Mouse (Mus musculus): ENCODE measurements at regions not wholly inside any gene's neighbourhood (a gene's known extent, or its start where the extent isn't known, plus 50 kb on each side); places are given as distances from the start of the nearest gene placed in this dataset.

DNA sequence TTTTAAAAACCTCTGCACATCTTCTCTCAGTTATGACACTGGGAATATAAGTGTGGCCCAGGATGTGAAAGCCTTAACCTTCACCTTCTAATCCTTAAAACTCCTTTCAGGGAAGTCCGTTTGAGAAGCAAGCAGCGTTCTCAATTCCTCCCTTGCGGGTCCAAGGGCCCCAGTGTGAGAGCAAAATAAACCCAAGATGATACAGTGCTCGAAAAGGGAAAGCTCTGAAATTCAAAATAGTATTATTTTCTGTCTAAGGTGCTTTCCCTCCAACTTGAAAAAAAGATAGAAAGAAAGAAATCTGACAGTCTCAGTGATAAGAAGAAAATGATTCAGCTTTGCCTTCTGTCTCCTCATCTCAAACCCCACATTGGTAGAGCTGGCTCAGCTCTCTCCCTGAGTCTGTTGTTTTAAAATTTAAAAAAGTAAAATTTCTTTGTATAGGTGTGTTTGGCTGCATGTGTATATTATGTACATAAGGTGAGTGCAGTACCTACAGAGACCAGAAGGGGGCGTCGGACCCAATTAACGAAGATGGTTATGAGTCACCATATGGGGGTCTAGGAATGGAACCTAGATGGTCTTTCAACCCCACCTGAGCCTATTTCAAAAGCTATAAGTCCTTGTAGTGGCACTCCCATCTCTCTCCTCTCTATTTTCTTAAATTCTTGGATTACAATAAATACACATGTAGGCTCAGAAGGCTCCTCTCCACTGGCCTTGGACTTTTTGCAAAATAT, 222.3 kb upstream of the Spdye4c start:
- DNase-seq (ENCODE audit: low spot score): no peak

DNA sequence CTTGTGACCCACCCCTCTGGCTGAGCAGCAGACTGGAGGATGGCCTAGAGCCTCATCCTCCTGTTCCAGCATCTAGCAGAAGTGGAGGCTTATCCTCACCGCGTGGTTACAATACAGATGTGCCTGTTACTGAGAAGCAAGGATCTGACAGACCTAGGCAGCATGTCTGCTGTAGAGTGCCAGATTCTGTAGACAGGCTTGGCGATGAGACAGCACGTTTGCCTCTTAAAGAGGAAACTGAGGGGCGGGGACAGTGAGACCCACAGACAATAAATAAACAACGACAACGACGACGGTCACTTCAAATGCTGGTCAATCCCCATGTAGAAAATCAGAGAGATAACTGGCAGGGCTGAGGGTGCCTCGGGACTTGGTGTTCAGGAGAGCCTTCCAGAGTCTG, 220.2 kb upstream of the Spdye4c start:
- DNase-seq (ENCODE audit: low spot score): no peak

DNA sequence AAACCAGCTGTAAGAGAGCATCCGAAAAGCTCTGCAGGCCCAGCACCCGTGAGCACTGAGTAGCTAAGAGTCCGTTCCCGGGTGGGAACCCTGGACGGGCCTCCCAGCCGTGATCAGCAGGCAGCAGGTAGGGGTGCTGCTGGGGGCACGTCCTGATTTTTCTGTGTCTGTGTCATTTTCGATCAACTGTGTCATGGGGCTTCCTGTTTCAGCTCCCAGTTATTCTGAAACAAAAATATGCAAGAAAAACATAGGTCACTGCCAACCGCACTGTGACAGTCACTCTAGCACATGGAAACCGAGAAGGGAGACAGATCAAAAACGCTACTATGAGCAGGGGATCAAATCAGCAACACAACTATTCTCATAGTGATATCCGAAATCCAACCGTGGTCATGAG, 218.8 kb upstream of the Spdye4c start:
- DNase-seq (ENCODE audit: low spot score): no peak

DNA sequence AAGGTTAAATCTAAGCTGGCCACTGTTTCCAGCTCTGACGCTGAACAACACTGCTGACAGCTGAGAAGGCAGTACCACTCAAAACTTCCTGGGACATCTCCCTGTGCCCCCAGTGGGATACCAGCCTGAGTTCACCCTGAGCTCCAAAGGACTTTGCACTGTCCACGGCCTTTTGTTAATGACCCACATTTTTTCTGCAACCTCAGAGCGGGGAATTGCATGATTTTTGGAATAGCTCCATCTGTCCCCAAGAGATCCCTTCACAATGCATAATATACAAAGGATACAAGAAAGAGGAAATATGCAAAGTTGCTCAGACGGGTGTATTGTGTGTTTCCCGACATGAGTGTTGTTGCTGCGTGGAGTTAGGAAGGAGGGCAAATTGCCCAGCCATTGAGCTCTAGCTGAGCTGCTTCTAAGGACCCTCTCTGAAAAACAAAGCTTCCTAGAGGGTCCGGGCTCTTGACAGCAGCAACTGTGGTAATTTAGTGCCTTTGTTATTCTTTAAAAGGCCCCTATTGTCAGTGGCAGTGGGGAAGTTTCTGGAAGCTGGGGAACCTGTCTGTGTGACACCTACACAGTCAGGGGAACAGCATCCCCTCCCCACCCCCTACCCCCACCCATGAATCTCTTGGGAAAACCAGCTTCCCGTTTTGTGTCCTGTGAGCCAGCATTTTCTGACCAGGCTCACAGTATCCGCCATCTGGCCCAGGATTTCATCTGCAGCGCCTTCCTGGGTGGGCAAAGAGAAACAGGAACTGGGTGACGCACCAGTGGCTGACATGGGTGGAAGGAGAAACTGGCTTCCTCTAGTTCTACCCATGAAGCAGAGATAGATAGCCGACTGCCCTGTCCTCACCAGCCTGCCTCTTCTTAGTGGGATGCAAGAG, 217.4 kb upstream of the Spdye4c start:
- DNase-seq (ENCODE audit: low spot score): peak; percentile 57

DNA sequence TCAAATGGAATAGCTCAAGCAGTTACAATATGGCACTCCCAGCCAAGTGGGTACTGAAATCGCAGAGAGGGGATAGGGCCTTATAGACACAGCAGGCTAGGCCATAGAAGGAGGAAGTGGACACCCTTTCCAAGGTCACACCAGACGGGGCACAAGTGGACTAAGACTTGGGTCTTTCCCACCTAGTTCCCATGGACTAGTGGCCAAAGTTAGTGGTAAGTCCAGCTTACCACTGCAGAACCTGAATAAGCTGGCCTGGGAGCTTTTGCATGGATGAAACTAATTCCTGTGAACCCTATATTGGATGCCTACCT, 216.8 kb upstream of the Spdye4c start:
- no peak for DNase-seq (ENCODE audit: low spot score)

DNA sequence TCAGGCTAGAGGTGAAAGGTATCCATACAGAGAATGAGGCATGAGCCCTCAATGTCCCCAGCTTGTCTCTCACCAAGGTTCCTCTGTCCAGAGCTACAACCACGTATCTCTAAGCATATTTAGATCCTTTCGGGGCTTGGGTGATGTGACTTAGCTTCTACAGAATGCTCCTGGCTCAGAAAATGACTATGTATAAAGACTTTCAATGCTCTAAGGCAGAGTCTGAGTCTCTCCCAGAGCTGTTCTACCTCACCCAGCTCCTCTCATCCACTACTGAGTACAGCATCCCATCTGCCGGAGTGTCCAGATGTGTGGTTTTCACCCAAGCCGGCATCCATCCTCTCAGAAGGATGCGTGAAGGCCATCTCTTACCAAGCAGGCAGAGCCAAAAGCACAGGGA, 216.1 kb upstream of the Spdye4c start:
- no peak for DNase-seq (ENCODE audit: low spot score)

DNA sequence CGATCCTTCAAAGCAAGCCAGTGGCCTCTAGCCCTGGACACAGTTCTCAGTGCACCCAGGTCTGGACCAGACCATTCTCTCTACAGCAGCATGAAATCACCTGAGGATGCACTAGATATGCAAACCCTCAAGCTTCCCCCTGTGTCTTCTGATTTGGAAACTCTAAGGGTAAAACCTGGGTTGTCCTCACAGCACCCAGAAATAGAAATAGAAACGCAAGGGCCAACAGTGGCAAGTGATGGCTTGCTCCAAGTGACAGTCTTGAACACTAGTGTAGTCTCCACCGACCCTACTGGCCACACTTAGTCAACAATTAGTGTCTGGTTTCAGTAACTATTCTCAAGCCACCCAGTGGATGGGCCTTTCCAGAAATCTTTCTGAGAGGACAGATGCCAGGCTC, 215.2 kb upstream of the Spdye4c start:
- no peak for DNase-seq (ENCODE audit: low spot score)

DNA sequence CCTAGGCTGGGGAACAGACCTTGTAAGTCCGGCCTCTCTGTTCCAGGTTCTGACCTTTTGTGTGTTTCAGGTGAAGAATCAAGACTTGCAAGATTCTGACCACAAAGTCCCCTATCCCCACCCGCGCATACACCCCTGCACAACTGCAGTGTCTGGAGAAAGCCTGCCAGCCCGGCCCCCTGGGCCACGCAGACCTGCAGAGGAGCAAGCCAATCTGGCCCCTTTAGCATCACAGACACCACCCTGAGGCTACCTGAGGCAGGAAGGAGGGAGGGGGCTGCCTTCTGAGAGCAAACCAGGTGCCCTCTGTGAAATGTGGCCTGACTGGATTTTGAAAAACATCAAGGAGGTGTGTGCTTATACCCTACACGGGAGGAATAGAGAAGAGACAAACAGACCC, 213.8 kb upstream of the Spdye4c start:
- DNase-seq (ENCODE audit: low spot score): no peak

DNA sequence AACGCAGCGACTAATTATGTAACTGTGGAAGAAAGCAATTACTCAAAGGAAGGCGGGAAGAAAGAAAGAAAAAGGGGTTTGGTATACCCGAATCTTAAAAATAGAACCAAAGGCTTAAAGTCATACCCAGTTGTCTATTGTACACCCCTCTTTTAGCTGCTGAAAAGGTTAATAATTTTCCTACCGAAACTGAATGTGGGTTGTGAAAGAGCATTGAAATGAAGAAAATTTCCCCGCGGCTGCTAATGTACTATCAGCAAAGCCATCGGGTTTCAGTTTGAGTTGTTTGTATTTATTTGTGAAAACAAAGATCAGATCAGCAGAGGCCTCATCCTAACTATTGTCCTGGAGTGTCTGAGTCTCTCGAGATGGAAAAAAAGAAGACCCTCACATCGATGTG, 213.3 kb upstream of the Spdye4c start:
- DNase-seq (ENCODE audit: low spot score): no peak

DNA sequence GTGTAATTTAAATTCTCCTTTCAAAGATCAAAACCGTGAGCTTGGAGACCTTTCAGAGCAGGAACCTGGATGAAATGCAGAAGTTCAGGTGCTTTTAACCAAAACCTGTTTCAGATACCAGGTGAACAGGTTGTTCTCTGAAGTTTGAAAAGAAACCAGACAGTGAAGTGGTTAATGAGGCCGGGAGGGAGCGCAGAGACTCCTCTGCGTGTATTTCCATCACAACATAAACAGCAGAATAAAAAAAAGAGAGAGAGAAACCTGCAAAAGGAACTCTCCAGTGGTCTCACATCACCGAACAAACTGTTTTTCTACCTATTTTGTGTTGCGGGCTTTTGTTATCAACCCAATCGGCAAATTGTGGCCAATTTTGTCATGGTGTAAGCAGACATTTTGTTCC, 212.6 kb upstream of the Spdye4c start:
- no peak for DNase-seq (ENCODE audit: low spot score)

DNA sequence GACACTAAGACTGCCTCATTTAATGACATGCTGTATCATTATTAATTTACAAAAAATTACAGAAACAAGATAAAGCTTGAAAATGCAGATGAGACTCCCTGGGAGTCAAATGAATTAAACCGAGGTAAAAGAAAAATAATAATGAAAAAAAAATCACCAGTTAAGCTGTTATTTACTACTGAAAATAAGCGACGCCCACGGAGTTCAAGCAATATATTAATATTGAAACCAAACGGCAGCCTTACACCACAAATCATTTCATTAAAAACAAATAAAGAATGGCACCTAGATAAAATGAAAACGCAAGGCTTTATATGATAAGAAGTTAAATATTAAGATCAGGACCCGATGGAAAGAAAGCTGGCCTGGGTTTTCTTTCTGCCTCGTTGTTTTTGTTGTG, 211.9 kb upstream of the Spdye4c start:
- no peak for DNase-seq (ENCODE audit: low spot score)

DNA sequence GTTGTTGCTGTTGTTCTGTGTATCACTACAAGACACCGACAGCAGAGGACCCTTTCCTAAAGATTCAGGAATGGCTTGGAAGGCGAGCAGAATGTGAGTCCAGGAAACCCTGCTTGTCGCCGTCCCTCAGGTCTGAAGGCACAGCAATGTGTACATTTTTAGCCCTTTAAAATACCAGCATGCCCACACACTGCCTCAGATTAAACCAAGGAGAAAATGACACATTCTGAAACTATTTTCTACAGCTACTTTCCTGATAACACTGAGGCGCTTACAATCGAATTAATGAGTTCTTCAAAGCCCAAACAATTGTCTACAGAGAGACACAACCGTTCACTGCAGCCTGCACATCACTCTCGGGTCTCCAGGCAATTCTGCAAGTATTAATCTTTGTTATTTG, 211.5 kb upstream of the Spdye4c start:
- DNase-seq (ENCODE audit: low spot score): no peak

DNA sequence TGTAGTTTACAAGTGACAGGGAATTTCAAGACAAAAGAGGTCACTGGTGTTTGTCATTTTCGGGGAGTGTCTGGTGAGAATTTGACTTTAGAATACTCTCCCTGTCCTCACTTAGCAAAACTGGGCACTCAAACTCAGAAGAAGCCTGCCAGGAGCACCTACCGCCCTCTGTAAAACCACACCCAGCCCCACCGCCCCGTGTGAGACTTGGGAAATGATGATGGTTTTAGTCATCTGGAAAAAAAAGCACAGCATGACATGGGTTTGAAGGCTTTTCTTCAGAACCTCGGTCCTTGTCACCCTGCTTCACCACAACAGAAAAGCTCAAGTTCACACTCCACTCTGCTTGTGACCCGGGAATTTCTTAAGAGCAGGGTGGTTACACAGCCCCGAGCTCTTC, 210.4 kb upstream of the Spdye4c start:
- no peak for DNase-seq (ENCODE audit: low spot score)

DNA sequence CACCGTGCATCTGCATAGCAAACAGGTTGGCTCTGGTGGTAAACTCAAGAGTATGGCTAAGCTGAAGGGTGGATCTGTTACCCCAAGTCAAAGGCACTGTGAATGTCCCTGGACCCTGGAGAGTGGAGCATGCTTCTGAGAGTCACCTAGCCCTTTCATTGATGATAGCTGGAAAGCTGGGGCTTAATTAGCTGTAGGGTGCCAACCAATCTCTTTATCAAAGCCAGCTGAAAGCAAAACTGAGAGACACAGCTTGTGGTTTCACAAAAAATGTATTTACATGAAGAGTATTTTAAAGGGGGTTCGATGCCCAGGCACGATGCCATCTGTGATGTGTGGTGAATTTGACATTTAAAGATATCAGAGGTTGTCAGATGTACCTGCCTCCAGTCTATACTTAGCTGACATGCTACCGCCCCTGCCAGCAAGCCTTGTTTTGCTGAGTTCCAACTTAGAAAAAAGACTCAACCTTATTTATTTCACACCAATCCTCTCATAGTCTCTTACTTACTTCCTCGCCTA, 209.3 kb upstream of the Spdye4c start:
- DNase-seq (ENCODE audit: low spot score): no peak

DNA sequence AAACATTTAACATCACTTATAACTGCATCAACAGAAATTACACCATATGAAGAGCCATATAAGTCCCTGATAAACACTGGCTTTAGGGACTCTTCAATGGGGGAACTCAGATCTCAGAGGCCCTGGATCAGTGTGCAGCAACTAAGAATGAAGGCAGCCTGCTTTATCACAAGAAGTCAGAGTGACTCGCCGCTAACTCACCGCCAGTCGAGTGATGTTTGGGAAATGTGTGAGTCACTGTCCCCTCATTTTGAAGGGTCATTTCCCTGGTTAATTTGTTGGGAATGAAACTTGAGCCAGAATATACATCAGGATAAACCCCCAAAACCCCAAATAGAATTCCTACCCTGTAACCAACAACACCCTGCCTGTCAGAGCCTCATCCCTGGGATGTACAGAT, 208.5 kb upstream of the Spdye4c start:
- DNase-seq (ENCODE audit: low spot score): no peak

DNA sequence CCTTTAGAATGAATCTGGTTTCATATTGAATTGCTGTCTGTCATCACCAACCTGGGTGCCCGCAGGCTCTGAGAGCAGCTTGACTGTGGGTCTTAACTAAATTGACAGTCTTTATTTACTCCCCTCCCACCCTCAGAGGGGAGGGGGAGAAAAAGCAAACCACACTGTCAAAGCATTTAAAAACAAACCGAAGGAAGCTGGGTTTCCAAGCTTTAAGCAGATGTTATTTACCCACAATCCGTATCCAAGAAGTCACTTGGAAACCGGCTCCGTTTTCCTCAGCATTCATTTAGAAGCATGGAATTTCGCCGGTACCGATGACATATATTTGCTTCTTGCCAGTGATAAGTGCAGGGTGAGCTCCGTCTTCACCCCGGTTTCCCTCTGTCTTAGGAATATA, 206.4 kb upstream of the Spdye4c start:
- DNase-seq (ENCODE audit: low spot score): no peak

DNA sequence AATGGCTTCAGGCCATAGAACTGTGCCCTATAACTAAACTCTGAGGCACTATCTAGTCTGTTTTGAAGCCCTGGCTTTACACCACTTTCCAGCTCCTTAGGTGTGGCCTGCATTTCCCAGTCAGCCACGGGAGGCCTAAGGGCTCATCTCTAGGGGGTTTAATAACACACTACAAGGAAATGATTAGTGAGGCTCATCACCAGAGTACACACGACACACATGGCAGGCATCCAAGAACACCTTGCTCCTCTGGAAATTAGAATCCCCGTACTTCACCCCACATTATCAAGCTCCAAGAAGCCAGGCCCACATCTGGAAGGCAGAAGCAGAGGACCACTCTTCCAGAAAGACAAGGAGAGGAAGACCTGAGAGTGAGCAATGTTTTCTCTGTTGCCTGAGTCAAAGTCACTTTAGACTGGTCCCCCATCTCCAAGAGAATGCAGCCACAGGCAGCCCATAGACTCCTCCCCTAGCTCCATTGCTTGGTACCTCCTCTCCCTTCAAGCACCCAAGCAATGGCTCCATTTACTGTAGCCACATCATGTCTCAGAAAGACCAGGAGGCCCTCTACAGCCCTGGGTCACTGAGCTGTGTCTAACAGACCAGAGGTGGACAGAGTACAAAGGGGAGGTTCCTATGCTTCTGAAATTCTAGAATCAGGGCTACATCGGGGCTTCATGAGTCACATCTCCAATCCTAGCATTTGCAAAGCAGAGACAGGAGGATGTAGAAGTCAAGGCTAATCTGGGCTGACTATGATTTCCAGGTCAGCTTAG, 204.0 kb upstream of the Spdye4c start:
- DNase-seq (ENCODE audit: low spot score): no peak

DNA sequence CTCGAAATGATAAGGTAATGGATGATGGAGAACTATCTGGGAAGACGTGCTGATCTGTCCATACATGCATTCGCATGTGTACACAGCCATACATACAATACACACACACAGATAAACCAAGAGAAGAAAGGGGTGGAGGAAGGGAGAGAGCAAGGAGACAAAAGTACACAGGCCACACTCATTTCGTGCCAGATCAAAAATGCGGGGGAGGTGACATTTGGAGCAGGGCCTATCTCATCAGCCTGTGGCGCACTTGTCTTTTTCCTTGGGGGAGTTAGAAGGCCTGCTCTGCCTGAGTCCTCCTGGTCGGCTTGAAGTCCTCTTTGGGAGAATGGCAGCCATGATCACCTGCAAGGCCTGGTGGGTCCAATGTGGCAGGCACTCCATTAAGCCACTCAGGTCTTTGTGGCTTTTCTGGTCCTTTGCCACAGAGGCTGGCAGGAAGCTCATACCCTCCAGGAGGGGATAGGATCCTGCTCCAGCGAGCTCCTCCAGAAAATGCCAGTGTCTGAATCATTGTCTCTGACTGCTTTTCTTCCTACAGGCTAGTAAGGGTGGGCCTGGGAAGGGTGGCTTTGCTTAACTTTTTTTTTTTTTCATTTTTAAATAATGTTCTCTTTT, 203.0 kb upstream of the Spdye4c start:
- no peak for DNase-seq (ENCODE audit: low spot score)

DNA sequence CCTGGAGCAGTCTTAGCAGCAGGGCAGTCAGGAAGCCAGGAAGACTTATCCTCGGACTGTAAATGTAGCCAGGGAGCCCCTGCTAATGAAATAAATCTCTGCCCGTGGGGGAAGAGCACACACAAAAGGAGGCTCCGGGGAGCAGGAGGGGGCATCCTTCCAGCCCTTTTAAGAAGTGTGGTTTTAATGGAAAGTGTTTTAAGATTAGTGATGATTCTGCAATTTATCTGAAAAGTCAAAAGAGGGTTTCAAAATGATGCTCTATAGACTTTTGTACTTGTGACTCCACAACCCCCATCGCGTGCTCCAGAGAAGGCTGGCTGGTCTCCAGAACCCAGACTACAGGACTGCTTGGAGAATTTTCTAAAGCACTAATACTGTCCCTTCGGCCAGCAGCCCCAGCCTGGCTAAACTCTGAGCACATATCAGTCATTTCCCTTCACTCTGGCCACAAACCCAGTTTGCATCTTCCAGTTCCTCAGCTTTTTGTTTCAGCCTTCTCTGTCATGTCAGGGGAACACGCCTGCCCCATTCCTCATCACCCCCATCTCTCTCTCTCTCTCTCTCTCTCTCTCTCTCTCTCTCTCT, 202.0 kb upstream of the Spdye4c start:
- DNase-seq (ENCODE audit: low spot score): no peak

DNA sequence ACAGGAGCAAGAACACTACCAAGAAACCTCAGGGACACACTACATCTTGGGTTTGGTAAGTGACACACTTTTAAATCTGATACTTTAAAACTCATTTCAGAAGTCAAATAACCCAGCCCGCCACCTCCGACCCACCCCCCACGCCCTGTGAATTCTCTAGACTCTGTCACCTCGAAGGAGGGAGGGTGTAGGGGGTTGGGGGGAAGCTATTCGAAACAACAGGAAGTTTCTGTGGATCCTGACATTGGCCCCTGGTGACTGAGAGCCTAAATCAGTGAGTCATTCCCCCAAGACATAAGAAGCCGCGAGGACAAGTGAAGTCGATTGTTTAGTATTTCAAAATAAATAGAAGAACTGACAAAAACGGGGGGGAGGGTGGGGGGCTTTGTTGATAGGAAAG, 198.7 kb upstream of the Spdye4c start:
- DNase-seq (ENCODE audit: low spot score): no peak

DNA sequence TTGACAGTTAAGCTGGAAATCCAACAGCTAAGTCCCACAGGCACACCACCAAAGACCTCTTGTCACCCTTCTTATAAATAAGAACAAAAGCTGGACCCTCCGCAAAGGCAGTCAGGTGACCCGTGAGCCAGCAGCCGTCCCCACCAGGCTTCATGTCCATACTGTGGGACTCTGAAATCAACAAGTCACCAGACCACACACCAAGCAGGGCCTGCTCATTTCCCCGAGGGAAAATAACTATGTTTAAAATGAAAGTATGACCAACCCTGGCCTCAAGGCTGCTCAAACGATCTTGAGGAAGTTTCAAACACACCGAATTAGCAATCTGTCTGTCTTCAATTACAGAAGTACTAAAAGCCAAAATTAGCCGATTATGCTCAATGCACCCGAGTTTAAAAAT, 197.6 kb upstream of the Spdye4c start:
- no peak for DNase-seq (ENCODE audit: low spot score)

DNA sequence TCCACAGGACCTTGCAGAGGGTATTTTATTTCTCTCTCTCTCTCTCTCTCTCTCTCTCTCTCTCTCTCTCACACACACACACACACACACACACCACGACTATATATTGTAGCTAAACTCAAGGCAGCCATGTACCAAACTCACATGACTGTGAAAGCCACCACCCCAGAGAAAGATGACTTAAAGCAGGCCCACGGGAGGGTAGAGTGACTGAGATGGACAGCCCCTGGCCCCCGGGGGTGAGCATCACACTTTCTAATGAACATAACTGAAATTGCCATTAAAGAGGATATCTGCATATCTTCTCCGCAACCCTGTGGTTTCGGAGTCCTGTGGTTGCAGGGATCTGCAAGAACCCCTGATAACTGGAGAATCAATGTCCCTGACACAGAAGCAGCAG, 197.1 kb upstream of the Spdye4c start:
- DNase-seq (ENCODE audit: low spot score): no peak
